Mouse (Mus musculus) testis, postnatal 10 days (tissue): ENCODE results near the gene Styk1.

Source experiments
- DNase-seq: peaks from one replicate; pipeline ENCODE4 v3.0.0; 2021; ENCODE audit warnings: low spot score

The Styk1 gene

GRCm38 (mm10) chr6:131369866-131370616, 16.6 kb upstream of the Styk1 start:
- no peak for DNase-seq

GRCm38 (mm10) chr6:131367101-131367500, 13.7 kb upstream of the Styk1 start:
- DNase-seq = no peak

GRCm38 (mm10) chr6:131364353-131364752, 11.0 kb upstream of the Styk1 start:
- DNase-seq = no peak

GRCm38 (mm10) chr6:131362987-131363765, 9.8 kb upstream of the Styk1 start:
- no peak for DNase-seq

GRCm38 (mm10) chr6:131360693-131361092, 7.3 kb upstream of the Styk1 start:
- DNase-seq = no peak

- no peak for DNase-seq
Observed at GRCm38 (mm10) chr6:131359543-131359942, 6.1 kb upstream of the Styk1 start.

- no peak for DNase-seq
Observed at GRCm38 (mm10) chr6:131354913-131355312, 1.5 kb upstream of the Styk1 start.

- DNase-seq = no peak
Observed at GRCm38 (mm10) chr6:131347026-131347425, 6.4 kb downstream of the Styk1 start.

- DNase-seq = no peak
Observed at GRCm38 (mm10) chr6:131344346-131344745, 9.1 kb downstream of the Styk1 start.

- no peak for DNase-seq
Observed at GRCm38 (mm10) chr6:131340082-131340481, 13.3 kb downstream of the Styk1 start.

- no peak for DNase-seq
Observed at GRCm38 (mm10) chr6:131339309-131339708, 14.1 kb downstream of the Styk1 start.

GRCm38 (mm10) chr6:131338787-131339186, 14.6 kb downstream of the Styk1 start:
- no peak for DNase-seq

GRCm38 (mm10) chr6:131327076-131327475, 26.3 kb downstream of the Styk1 start:
- no peak for DNase-seq

- no peak for DNase-seq
Observed at GRCm38 (mm10) chr6:131321854-131322639, 31.4 kb downstream of the Styk1 start.

- no peak for DNase-seq
Observed at GRCm38 (mm10) chr6:131316155-131317101, 37.0 kb downstream of the Styk1 start.

- no peak for DNase-seq
Observed at GRCm38 (mm10) chr6:131308031-131308430, 45.4 kb downstream of the Styk1 start.

- no peak for DNase-seq
Observed at GRCm38 (mm10) chr6:131304776-131305175, 48.6 kb downstream of the Styk1 start.

- no peak for DNase-seq
Observed at GRCm38 (mm10) chr6:131298531-131298930, 54.9 kb downstream of the Styk1 start.

- no peak for DNase-seq
Observed at GRCm38 (mm10) chr6:131294435-131295112, 58.8 kb downstream of the Styk1 start.

GRCm38 (mm10) chr6:131293916-131294315, 59.5 kb downstream of the Styk1 start:
- no peak for DNase-seq
